22 mouse cellular contexts compared by ENCODE assay signal in the genomic region with DNA sequence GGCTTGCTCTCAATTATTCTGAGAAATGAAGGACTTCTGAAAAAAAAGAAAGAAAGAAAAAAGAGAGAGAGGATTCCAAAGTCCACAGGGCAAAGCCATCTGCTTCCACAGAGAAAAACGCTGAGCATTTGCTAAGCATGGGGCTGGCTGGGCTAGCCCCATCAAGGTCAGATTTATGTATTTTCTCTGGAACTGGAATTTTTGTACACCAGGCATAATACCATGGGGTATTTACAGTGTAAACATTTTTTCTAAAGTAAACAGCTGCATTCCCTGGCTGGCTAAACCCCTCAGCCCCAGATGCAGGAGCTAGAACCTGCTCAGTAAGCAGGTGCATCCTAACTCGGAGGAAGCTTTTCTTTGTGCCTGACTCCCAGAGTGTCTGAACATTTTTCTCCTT.
DNase-seq lines count a peak whose midpoint lies in the region; ATAC-seq and TF ChIP-seq lines count a peak whose summit lies in the region.
"Had no signal": no experiment of that assay in that cellular context is flagged by ENCODE, and none has a peak within 500 bp of the region (broad histone marks: within the 10 kb centered on the region; RNA-seq: fewer than 3 reads in every experiment).

No protein-coding gene starts in this region.

- 0 out of 2 replicates have a peak overlapping the region, but pooled peaks have one; percentile 37 for H3K27ac ChIP-seq in forebrain, embryonic 10.5 days
- no peak overlapping the region for H3K27ac ChIP-seq in forebrain, postnatal 0 days (ENCODE audit: low read depth, low read length)
- no peak overlapping the region for H3K27ac ChIP-seq in intestine, embryonic 14.5 days (ENCODE audit: low read depth)
- H3K27ac ChIP-seq in gastrocnemius, adult 2 months = no peak overlapping the region
- H3K27ac ChIP-seq: heart, embryonic 15.5 days; hindbrain, embryonic 13.5 days; liver, embryonic 12.5 days; midbrain, embryonic 15.5 days; neural tube, embryonic 12.5 days had no signal

- ATAC-seq in forebrain, postnatal 0 days = no peak
- peak; percentile 50; the same call in 1 of the 2 replicates for ATAC-seq in intestine, embryonic 14.5 days (replicated peaks; ENCODE audit: low FRiP score, low TSS enrichment, low read depth)
- ATAC-seq: forebrain, embryonic 16.5 days; inflammation-experienced regulatory T-cells, adult 6 months; liver, embryonic 12.5 days; midbrain, embryonic 15.5 days had no signal

- 73% methylated on average over 2 of the region's 2 CpGs for WGBS in forebrain, embryonic 10.5 days
- WGBS in forebrain, postnatal 0 days = 41% methylated on average over 2 of the region's 2 CpGs
- 23% methylated on average over 2 of the region's 2 CpGs for WGBS in intestine, embryonic 14.5 days

- H3K36me3 ChIP-seq in forebrain, embryonic 10.5 days (replicated peaks) = no peaks in the 10 kb centered on the region
- H3K36me3 ChIP-seq in forebrain, postnatal 0 days (ENCODE audit: insufficient read depth) = no peaks in the 10 kb centered on the region
- H3K36me3 ChIP-seq in intestine, embryonic 14.5 days (ENCODE audit: control insufficient read depth, insufficient read depth, low read length) = no peaks in the 10 kb centered on the region
- H3K36me3 ChIP-seq: heart, embryonic 15.5 days; hindbrain, embryonic 13.5 days; liver, embryonic 12.5 days; midbrain, embryonic 15.5 days; neural tube, embryonic 12.5 days had no signal

- no peaks in the 10 kb centered on the region; the same call in 1 of the 2 replicates for H3K9me3 ChIP-seq in forebrain, embryonic 10.5 days
- no peaks in the 10 kb centered on the region for H3K9me3 ChIP-seq in forebrain, postnatal 0 days (ENCODE audit: low read length)
- no peaks in the 10 kb centered on the region for H3K9me3 ChIP-seq in intestine, embryonic 14.5 days (ENCODE audit: control insufficient read depth, low read length)
- H3K9me3 ChIP-seq: heart, embryonic 15.5 days; hindbrain, embryonic 13.5 days; liver, embryonic 12.5 days; midbrain, embryonic 15.5 days had no signal

- H3K9ac ChIP-seq in forebrain, postnatal 0 days = no peak overlapping the region
- H3K9ac ChIP-seq in intestine, embryonic 14.5 days (ENCODE audit: low read length) = no peak overlapping the region
- H3K9ac ChIP-seq: heart, embryonic 15.5 days; hindbrain, embryonic 13.5 days; liver, embryonic 12.5 days; midbrain, embryonic 15.5 days; neural tube, embryonic 12.5 days had no signal

- no peak for DNase-seq in forebrain, embryonic 10.5 days (ENCODE audit: extremely low spot score, low spot score)
- no peak for DNase-seq in forebrain, postnatal 0 days
- DNase-seq in kidney, postnatal 36 days = peak; percentile 14 to 18
- no peak for DNase-seq in kidney, adult 18-20 months
- no peak for DNase-seq in intestine, embryonic 14.5 days (ENCODE audit: low spot score)
- peak; percentile 37 for DNase-seq in mesoderm, embryonic 11.5 days (ENCODE audit: low read depth, low spot score)
- no peak for DNase-seq in gastrocnemius, adult 2 months
- no peak for DNase-seq in layer of hippocampus, adult 18-20 months (ENCODE audit: low spot score in 2 of 2)
- DNase-seq: adrenal gland, postnatal 14 days; cerebellum, adult 8-10 months; gastrocnemius, postnatal 25 days; heart, postnatal 36 days; lung, adult 18-20 months; thymus, adult 2 months; thymus, postnatal 4 days had no signal

- no peak for TF ChIP-seq CTCF in forebrain, postnatal 0 days (IDR thresholded peaks at IDR 0.05; ENCODE audit: low read depth)
- no peak for TF ChIP-seq CTCF in gastrocnemius, adult 2 months (IDR thresholded peaks at IDR 0.05)

- no peak overlapping the region for H3K4me3 ChIP-seq in forebrain, embryonic 10.5 days
- no peak overlapping the region for H3K4me3 ChIP-seq in forebrain, postnatal 0 days (ENCODE audit: low read depth, low read length)
- H3K4me3 ChIP-seq in intestine, embryonic 14.5 days (ENCODE audit: low read depth, low read length) = no peak overlapping the region
- H3K4me3 ChIP-seq in gastrocnemius, adult 2 months = no peak overlapping the region
- H3K4me3 ChIP-seq: heart, embryonic 15.5 days; hindbrain, embryonic 13.5 days; liver, embryonic 12.5 days; midbrain, embryonic 15.5 days; neural tube, embryonic 12.5 days had no signal

- no peaks in the 10 kb centered on the region for H3K27me3 ChIP-seq in forebrain, embryonic 10.5 days (ENCODE audit: poor library complexity, severe bottlenecking)
- H3K27me3 ChIP-seq in forebrain, postnatal 0 days (ENCODE audit: insufficient read depth, low read length) = no peaks in the 10 kb centered on the region
- no peaks in the 10 kb centered on the region for H3K27me3 ChIP-seq in intestine, embryonic 14.5 days (replicated peaks; ENCODE audit: control insufficient read depth, insufficient read depth, low read length)
- H3K27me3 ChIP-seq: heart, embryonic 15.5 days; hindbrain, embryonic 13.5 days; liver, embryonic 12.5 days; midbrain, embryonic 15.5 days; neural tube, embryonic 12.5 days had no signal

- H3K4me2 ChIP-seq in forebrain, postnatal 0 days (ENCODE audit: low read depth) = no peak overlapping the region
- no peak overlapping the region for H3K4me2 ChIP-seq in intestine, embryonic 14.5 days (ENCODE audit: low read length)
- H3K4me2 ChIP-seq: heart, embryonic 15.5 days; hindbrain, embryonic 13.5 days; liver, embryonic 12.5 days; midbrain, embryonic 15.5 days; neural tube, embryonic 12.5 days had no signal

- peaks cover 35% of the 10 kb centered on the region for H3K4me1 ChIP-seq in forebrain, embryonic 10.5 days
- H3K4me1 ChIP-seq in forebrain, postnatal 0 days (ENCODE audit: insufficient read depth) = no peaks in the 10 kb centered on the region
- H3K4me1 ChIP-seq in intestine, embryonic 14.5 days (replicated peaks; ENCODE audit: control insufficient read depth, insufficient read depth, low read length) = no peaks in the 10 kb centered on the region; the same call in 1 of the 2 replicates
- H3K4me1 ChIP-seq: heart, embryonic 15.5 days; liver, embryonic 12.5 days; midbrain, embryonic 15.5 days had no signal

- intact Hi-C loops in gastrocnemius, adult 2 months (cut with DNase I) = no loop called here

Comparison
In these comparisons a context has a peak if more than half of its experiments do, and no peak if none do; other contexts are left out.
1. DNase-seq: peak in kidney, postnatal 36 days (2 of 2) and mesoderm, embryonic 11.5 days (single experiment); none in forebrain, embryonic 10.5 days (single experiment), forebrain, postnatal 0 days (single experiment), kidney, adult 18-20 months (single experiment), intestine, embryonic 14.5 days (single experiment), gastrocnemius, adult 2 months (single experiment) and layer of hippocampus, adult 18-20 months (0 of 2).